Mouse (Mus musculus) thymus, postnatal 4 days (tissue): ENCODE data around the gene Farp1.

Experiments
- DNase-seq: peaks from one replicate; pipeline ENCODE4 v3.0.0; 2021

The Farp1 gene

GRCm38 (mm10) chr14:121318382-121318781 lies 283.4 kb downstream of the Farp1 start:
- DNase-seq: no peak

- DNase-seq: no peak
Measured at GRCm38 (mm10) chr14:121322150-121322549, 287.1 kb downstream of the Farp1 start.

GRCm38 (mm10) chr14:121322641-121323040 lies 287.6 kb downstream of the Farp1 start:
- DNase-seq: no peak

- DNase-seq: peak; percentile 27
Measured at GRCm38 (mm10) chr14:121324521-121325330, 289.7 kb downstream of the Farp1 start.

- no peak for DNase-seq
Measured at GRCm38 (mm10) chr14:121326432-121326831, 291.4 kb downstream of the Farp1 start.

- no peak for DNase-seq
Measured at GRCm38 (mm10) chr14:121328878-121329277, 293.9 kb downstream of the Farp1 start.

GRCm38 (mm10) chr14:121329401-121330089 lies 294.5 kb downstream of the Farp1 start:
- DNase-seq: no peak

GRCm38 (mm10) chr14:121330090-121330408 lies 295.0 kb downstream of the Farp1 start:
- DNase-seq: no peak
